Mouse (Mus musculus) MEL-GATA-1-ER (cell line): ENCODE measurements around the gene Ppp1r12b.

Experiments used
- DNase-seq: peaks from one replicate; pipeline ENCODE4 v3.0.0-alpha.2; 2012; ENCODE audit warnings: low read depth; ENCODE audit errors: extremely low read depth

Gene Ppp1r12b

DNA sequence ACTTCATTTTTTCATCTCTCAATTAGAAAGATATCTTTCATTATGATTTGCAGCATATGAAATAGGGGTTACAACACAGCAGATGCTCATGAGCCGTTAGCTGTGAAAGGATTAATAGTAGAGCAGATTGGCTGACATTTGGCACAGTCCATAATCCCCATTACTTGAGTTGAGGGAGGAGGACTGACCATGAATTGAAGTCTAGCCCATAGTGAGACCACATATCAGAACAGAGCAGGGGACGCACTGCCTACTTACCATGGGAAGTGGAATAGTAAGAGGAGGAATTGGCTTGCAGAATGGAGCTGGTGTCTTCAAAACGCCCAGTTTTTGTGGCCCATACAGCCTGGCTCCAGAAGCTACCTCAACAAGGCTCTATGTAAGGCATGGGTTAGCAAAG is 159.2 kb downstream of the Ppp1r12b start:
- no peak for DNase-seq

DNA sequence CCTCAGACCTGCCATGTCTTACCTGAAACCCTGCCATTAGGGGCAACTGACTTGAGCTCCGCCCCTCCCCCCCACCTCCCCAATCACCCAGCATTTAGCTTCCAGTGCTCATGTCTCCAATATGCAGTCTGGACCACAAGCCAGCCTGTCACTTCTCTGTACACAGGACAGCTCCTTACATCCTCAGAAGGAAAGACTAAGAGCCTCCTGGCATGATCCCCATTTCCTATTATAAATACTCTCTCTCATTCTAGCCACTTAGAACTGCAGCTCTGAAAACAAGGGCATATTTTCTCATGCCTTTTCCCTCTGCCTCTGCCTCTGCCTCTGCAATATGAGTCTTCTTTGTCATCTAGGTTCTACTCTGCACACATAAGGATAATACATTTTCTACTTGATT is 159.7 kb downstream of the Ppp1r12b start:
- no peak for DNase-seq

DNA sequence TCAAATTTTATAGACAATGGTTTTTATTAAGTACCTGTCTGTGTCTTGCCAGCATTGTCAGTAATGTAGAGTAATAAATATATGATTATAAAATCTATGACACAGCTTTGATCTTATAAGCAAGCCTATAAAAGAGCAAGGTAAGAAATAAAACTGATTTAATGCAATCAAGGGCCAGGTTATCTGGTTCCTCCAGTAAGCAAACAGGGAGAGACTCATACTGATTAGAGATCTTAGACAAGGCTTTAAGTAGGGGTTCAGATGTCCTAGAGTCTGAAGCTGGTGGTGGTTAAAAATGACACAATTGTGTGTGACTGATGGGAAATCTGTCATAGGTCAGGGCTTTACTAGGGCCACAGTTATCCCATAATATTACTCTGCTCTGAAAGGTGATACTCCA is 164.3 kb downstream of the Ppp1r12b start:
- DNase-seq, result no peak

DNA sequence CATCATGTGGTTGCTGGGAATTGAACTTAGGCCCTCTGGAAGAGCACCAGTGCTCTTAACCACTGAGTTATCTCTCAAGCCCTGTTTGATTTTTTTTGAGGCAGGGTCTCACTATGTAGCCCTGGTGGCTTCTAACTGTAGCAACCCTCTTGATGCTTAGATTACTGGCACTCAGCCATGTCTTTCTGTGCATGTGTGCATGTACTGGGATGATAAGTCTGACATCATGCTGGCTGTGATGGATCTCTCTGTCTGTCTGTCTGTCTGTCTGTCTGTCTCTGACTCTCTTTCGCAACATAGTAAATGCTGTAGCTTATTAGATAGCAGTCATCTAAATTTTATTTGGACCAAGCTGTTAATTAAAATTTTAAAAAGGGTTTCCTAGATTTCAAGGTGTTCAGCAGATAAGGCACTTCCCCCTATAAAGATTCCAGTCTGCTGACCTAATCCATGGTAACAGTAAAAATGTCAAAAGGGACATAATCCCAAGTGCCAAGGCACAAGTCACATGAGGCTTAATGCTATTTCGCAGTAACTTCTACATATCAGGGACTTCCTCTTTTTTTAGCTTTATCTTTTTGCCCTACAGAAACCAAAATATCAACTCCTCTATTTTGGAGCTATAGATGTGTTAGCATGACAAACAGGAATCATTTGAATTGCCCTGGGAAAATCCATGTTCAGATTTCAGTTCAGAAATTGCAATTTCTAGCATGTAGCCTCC is 164.9 kb downstream of the Ppp1r12b start:
- DNase-seq, result peak; percentile 47

DNA sequence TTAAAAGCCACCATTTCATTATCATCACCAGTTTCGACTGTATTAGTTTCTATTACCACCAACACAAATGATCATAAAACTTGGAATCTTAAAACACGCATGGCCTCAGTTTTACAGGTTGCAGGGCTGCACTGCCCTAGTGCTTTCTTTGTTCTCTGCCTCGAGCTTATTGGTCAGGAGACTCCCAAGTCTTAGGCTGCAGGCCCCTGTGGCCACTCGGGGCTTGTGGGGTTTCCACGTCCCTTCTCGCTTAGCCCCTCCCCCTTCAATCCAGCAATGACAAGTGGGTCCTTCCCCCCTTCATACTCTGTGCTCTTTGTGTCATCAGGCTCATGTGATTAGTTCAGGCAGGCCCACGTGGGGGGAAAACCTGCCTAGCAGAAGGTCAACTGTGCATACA is 167.6 kb downstream of the Ppp1r12b start:
- DNase-seq, result no peak

DNA sequence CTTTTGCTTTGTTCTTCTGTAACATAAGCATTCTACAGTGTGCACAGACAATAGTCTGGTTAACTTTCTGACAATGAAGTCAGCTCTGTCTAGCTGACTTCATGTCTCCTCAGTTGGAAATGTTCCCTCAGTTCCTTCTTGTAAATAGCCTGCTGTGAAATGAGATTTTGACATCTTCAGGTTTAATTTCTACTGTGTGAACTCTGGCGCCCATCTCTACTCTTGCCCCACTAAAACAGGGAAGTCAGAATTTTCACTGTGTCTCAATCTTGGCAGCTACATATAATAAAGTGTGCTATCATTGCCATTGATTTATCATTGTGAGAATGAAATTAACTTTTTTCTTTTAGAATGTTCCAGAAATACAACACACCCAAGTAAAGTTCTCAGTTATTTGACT is 170.8 kb downstream of the Ppp1r12b start:
- DNase-seq, result no peak

DNA sequence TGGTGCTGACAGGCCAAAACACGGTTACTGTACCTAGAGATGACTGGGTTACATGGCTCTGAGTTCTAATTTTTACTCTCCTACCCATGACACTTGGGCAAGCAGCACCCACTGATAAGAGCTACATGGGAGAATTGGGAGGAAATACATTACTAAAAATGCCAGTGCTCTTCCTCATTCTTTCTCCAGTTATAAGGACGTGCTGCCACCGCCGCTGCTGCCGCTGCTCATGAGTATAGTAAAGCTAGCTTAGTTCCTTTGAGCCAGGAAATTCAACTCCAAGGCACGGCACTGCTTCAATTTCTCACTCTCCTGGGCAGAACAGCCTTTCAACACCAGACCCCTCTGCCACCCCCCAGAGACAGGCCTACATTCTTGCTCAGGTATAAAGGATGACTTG is 171.3 kb downstream of the Ppp1r12b start:
- no peak for DNase-seq

DNA sequence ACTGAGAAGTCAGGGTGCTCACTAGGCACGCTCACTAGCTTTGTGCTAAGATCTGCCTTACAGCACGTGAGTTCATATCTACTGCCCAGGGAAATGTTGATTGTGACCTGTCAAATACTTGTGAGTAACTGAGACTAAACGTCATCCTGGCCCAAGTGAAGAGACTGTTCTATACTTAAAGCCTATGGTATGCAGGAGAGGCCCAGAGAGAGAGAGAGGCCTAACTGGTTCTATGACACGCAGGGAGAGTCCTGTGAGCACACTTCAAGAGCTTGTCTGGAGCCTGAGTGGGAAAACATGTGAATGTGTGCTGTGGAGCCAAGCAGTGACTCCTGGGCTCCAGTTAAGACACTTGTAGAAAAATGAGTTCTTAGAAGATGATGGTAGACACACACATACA is 171.8 kb downstream of the Ppp1r12b start:
- DNase-seq, result no peak

DNA sequence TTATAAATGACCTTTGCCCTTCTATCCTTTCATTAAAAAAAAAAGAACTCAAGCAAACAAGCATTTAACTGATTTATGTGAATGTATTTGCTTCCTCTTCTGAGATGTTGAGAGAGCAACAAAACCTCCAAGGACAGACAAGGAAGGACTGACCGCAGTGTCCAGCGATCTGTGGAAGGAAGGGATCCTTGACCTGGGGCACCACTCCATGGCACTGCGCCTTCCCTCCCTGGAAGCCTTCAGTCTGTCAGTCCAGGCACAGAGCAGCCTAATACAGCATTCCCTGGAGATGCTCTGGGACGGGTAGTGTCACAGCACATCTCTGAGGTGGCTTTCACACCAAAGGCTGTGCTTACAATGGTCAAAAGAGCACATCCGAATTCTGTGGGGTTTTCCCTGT is 172.9 kb downstream of the Ppp1r12b start:
- no peak for DNase-seq

DNA sequence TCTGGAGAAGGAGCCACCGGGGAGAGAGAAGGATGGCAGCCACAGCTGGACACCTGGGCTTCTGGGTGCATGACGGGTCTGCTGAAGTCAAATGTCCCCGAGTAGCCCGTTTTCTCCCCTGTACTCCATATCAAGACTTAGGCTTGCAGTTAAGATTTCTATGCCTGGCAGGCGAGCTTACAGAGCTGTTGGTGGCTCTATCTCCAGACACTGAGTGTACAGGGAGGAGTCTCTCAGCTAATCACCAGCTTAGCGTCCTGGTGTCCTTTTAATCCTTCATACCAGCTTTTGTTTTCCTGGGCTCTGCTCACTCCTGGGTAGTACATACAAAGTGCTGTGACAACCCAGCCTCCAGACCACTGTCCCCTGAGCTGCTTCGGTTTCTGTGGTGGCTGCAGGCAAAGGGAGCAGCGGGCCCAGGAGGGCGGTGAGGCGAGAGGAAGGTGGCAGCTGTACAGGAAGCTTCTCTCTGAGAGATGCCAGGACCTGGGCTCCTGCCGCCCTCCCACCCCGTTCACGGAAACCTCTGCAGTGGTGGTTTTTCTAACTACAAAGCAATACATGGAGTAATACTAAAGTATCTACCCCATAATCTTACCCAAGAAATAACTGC is 177.7 kb downstream of the Ppp1r12b start:
- no peak for DNase-seq

DNA sequence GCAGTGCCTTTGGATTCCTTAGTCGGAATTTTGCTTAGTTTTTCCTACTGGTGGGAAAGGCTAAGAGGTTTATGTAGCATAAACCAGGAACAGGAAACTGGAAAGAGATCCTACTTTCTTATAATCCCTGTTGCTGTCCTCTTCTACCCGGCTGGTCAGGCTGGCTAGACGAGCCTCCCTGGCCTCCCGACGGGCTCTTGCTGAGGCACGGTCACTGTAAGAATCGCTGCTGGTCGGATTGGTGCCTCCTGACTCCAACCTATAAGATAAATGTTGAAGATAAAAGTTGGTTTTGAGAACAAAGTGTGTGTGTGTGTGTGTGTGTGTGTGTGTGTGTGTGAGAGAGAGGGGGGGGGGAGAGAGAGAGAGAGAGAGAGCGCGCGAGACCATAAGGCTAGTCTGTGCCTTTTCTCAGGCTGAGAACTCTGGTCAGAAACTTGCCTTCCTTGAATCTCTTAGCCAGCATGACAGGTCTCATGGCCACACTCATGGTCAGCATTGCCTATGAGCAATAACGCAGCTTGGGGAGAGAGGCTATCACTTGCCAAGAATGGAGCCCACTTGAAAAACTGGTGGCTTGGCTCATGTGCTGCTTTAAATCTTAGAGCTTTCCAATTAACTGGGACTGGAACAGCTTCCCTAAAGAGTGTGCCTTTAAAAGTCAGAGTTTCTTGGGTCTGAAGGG is 178.4 kb downstream of the Ppp1r12b start:
- DNase-seq, result no peak

DNA sequence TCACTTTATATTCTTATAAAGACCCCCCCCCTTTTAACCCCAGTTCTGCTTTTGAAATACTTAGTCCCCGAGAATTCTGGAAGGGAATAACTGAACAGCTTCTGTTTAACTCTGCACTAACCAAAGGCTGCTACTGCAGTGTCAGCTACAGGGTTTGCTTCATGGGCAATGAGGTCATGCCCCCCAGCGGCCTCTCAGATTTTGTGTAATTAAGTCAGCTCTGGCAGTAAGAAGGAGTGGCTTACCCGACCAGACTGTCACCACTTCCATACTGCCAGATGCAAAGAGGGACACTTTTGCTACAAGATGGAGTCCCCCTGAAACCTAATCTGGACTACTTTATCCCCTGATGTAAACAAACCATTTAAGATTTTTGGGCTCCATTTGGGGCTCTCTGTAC is 180.1 kb downstream of the Ppp1r12b start:
- no peak for DNase-seq

DNA sequence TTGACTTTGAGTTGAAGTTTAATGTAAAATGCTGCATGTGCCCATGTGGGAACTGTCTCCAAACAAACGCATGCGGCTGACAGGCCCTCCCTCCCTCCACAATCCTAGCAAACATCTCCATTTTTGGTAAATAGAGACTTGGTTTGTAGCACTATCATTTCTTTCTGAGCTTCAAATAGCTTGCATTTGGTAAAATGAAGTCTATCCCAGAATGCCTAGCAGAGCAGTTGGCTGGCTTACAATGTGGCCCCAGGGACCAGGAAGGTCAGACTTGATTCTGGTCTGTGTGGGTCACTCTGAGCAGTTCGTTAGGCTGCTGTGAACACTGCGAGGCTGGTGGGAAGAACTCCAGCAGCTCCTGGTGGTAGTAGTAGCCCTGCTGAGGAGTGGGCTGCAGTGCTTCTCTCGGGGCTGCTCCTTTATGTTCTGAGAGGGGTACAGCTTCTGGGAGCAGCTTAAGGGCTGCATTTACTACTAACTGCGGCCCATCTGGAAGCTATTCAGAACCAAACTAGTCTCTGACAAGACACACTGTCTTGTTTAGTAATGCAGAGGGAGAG is 180.9 kb downstream of the Ppp1r12b start:
- no peak for DNase-seq

DNA sequence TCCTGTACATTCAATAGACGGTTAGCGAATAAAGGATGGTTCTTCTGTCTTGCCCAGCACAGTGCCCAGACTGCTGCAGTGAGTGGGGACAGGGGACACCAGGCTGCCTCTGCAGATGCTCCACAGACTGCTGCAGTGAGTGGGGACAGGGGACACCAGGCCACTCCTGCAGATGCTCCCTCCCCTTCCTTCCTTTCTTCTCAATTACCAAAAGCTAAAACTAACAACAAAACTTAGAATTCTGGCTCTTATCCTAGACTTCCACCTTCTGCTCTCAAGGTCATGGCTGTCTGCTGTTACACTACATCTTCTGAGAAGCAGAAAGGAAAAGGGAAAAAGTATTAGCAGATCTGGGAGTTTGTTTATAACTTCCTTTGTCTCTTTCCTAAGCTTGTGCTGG is 181.5 kb downstream of the Ppp1r12b start:
- DNase-seq, result no peak

DNA sequence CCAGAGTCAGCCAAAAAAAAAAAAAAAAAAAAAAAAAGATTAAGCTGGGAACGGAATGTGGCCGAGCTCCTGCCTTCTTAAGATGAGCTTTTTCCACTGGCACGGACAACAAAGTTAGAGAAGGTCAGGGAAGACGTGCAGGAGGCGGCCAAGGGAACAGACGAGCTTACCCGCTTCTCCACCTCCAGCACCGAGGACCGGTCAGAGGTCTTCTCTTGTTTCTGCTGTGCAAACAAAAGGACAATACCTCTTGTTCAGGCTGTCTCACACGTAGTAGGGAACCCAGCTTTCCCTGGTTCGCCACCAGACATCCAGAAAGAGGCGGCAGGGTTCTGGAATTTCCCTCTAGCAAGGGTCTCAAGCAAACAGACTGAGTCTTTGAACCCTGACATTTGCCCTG is 182.5 kb downstream of the Ppp1r12b start:
- DNase-seq, result no peak

DNA sequence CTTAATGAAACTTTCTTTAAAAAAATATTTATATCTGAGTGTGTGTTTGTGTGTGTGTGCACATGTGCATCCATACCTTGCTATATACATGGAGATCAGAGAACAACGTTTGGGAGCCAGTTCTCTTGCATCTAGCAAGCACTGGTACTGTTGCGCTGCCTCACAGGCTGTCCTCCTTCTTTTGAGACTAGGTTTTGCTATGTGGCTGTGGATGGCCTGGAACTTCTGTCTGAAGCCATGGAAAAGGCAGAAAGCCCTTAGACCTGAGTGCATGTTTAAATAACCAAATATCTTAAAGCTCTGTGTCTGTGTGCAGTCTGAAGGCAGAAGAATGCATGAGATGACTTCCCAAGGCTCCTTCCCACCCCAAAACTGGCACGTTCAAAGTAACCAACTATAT is 182.9 kb downstream of the Ppp1r12b start:
- DNase-seq, result no peak

DNA sequence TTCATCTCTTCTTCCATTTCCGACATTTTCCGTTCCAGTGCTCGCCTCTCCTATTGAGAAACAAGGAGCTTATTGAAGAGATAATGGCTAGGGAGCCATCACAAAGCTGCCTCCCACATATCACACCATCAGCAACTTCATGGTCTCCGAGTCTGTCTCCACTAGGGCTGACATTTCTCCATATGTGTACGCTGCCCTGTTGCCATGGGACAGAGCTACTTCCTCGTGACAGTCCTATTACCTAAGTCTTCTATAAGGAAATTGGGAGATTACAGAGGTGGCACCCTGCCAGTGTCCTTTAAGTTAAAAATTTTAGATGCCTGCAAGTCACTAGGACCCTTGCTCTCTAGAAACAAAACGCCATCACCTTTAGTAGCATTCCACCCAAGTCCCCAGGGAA is 183.7 kb downstream of the Ppp1r12b start:
- no peak for DNase-seq

DNA sequence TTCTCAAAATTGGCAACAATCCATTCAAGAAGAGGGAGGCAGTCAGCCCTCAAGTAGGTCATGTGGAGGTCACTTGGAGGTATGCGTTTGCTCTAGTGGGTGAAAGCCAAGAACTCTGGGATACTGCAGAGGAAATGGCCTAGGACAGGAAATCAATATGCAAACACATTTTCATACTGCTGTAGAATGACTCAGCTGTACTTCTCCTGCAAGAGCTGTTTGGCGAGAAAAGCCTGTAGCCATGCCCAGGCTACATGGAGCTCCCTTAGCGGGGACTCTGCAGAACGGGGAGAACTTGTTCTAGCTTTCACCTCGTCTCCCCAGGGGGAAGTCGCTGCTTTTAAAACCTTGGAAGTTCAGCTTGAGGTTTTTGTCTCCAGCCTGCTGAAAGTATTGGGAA is 184.4 kb downstream of the Ppp1r12b start:
- no peak for DNase-seq

DNA sequence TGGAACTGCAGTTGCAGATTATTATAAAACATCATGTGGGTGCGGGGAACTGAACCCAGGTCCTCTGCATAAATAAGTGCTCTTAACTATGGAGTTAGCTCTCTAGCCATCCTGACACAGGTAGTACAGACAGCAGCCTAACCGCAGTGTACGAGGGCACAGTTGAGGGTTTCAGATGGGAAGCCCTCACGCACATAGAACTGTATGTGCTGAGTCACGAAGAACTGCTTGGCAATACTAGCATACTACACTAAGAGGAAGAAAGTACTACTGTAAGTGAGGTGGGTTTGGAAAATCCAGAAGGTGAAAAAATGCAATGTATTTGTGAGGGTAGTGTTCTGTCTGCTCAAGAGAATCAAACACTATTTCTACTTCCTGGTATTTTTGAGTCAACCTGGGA is 185.4 kb downstream of the Ppp1r12b start:
- DNase-seq, result no peak

DNA sequence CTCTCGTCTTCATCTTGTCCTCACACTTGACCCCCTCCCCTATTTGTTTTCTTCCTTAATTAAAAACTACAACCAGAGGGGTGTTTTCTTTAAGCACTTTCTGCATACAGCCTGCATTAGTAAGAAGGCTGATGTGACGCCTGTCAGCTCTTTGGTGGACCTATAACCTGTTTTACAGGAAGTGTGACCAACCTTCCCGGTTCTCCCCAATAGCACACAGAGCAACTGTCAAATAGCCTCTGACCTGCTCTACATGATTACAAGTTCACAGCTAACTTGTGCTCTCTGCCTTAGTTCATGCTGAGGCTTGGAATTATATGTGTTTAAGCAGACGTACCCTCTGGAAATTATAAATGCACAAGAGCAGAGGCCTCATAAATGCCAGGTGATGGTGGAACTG is 189.3 kb downstream of the Ppp1r12b start:
- DNase-seq, result no peak

DNA sequence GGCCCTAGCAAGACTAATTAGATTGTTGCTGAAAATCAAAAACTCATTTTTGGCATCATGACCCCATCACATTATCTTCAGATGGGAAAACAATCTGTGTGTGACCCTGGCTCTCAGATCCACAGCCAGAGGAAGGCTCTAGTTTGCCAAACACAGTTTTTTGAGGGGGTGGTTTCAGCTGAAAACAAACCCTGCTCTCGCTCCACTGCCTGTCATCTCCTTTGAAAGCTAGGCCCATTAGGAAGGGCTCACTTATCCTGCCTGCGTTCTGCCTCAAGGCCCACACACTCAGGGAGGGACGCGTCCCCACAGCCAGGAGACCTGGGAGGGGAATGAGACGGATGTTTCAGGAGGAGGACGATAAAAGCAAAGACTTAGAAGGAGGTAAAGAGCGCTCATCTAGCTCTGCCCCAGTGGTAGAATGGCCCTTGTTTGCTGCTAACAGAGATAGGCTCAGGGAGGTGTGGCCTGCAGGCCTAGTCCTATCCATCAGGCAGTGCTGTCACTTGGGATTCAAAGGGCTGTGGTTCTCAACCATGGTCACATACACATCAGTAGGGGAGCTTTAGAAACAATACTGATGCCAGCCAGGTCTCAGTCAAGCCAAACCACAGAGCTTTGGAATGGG is 190.8 kb downstream of the Ppp1r12b start:
- DNase-seq, result no peak

DNA sequence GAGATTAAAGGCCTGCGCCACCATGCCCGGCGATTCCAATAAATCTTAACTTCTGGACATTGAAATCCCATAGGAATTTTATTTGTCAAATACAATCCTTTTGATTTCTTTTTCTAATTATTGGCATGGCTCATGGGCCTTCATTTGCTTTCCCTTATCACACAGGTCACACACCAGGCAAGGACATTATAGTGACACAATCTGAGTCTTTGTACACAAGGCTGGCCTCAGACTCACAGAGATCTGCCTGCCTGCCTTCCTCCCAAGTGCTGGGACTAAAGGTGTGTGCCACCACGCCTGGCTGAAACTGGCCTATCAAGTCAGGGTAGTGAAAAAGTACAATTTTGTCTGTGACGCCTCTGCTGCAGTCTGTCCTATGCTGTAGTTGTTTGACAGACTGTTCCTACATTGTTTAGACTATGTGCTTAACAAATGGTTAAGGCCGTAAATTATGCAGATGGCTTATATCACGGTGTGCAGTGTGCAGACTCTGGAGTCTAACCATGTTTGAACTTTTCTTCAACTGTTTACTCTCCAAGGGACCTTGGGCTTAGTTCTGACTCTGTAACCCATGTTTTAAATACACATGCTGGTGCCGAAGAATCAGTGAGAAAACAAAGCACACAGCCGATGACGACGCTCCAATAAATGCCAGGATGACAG is 191.8 kb downstream of the Ppp1r12b start:
- no peak for DNase-seq
